Mouse (Mus musculus) neutrophil, adult 5-6 weeks (primary cell): Measurements from ENCODE around the gene Camk2b. TPM values are rescaled to one million over a fixed set of nuclear protein-coding genes. Genes with fewer than 3 reads are reported as not detected.
"Not testable (repeated sequence)": the region's sequence is repeated elsewhere in the genome, so short reads cannot be mapped to it uniquely, and the experiment has no call there.

Source experiments
- ATAC-seq: fragments of 151-379, 151-347 bp; 2 replicates; pipeline ENCODE4 v1.8.0; 2017; ENCODE audit warnings: mild to moderate bottlenecking, moderate TSS enrichment; ENCODE audit not compliant: insufficient number of reproducible peaks, poor library complexity, low FRiP score, severe bottlenecking; ENCODE audit errors: extremely low read depth
- total RNA-seq: library from RNA; stranded (forward); fragments of 200-1000 nt; gene quantifications from 2 replicates; pipeline ENCODE4 v1.2.3, GENCODE M21; 2017

Gene Camk2b
- total RNA-seq, 1 experiment from 2014 or later = 2.1 TPM

DNA sequence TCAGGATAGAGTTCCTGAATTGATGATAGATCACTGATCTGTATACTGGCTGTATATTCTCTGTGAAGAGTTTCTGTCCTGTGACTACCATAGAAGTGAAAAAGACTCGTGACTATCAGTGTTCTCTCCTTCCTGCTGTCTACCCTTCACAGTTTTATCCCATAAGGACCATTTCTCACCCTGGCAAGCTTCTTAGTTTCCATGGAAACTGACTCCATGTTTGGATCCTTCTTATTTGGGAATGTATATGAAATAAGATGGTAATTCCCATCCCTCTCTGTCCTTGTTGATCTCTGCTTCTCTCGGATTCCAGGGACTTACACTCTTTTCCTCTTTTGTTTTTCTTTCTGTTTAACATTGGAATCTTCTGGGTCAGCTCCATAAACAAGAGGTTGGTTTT, 106.1 kb downstream of the Camk2b start:
- no peak for ATAC-seq

DNA sequence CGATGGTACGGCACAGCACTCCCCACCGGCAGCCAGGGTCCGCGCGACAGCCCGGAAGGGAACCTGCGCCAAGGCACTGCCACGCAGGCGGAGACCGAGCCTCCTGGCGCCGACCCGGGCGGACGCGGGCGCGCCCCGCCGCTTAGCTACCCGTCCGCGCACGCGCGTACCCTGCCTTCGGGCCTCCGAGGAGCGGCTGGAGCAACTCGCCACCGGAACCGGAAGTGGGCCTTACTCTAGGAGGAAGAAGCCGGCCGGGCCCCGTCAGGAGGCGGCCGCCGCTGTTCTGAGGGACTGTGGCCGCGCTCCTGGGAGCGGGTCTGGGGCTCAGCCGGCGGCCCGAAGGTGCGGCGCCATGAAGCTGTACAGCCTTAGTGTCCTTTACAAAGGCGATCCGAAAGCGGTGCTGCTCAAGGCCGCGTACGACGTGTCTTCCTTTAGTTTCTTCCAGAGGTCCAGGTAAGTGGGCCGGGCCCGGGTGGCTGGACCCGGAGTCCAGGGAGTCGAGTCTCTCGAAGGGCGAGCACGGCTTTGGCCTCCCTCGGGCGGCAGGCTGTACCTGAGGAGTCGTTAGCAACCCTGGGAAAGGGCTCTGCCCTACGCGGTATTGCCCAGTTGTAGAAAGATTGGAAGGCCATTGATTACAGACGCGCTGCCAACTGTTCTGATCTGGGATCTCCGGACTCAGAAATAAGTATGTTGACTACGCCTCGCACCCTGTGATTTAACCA, 110.5 kb downstream of the Camk2b start, which contains the start of gene Ykt6:
Gene Ykt6, plus strand, starts transcription at position 148 of the 731 bp plus-strand sequence.
- peak; percentile 82 for ATAC-seq

- ATAC-seq = peak; percentile 70
Measured at GRCm38 (mm10) chr11:5954965-5955504, 111.1 kb downstream of the Camk2b start.

GRCm38 (mm10) chr11:5954435-5954834, 111.7 kb downstream of the Camk2b start:
- no peak for ATAC-seq

- ATAC-seq = no peak
Measured at GRCm38 (mm10) chr11:5953130-5953765, 112.9 kb downstream of the Camk2b start.

DNA sequence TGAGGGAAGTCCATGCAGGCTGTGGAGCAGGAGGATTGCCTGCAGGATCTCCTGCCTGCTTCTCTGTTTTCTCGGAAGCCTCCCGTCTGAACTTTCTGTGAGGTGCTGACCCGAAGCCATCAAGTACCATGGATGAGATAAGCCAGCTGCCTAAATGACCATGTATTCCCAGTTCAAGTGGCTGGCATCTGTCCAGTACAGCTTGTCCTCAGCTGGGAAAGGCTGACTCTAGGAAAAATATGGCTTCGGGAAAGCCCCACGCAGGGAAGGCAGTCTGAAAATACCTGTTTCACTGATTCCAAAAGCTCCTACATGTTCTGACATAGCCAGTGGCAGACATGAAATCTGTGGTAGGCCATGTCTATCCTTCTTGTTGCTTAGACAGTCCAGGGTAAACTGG, 113.7 kb downstream of the Camk2b start:
- ATAC-seq = no peak

DNA sequence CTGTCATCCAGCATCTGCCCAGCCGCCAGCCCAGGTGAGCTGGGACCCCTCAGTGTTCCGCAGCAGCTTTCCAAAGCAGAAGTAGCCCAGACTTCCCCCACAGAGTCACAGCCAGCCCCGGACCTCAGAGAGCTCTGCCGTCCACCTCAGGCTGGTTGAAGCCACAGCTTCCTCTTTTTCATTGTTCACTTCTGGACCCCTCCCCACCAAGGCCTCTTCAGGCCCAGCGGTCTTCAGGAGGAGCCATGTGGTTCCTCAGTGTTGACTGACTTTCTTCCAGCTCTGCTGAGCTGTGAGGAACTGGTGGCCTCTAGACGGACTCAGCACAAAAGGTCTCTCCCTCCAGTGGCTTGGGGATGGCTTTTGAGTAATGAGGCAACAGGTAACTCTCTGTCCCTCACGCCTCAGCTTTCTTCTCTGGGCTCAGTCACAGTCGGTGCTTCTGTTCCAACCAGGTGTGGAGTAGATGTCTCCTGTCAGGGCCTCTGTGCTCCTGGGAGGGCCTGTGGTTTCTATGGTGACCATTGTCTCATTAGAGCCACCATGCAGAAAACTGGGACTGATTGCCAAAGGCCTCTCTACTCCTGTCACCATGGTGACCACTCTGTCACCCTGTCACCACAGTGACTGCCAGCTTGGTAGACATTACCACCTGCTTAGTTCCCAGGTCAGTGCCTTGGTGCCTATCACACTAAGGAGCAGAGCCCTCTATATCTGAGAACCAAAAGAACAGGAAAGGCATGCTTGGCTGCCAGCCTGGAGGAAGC, 116.4 kb downstream of the Camk2b start, which contains the start of gene Gck:
Gene Gck, minus strand, starts transcription at position 496 of the 767 bp plus-strand sequence.
- ATAC-seq = peak; percentile 84

DNA sequence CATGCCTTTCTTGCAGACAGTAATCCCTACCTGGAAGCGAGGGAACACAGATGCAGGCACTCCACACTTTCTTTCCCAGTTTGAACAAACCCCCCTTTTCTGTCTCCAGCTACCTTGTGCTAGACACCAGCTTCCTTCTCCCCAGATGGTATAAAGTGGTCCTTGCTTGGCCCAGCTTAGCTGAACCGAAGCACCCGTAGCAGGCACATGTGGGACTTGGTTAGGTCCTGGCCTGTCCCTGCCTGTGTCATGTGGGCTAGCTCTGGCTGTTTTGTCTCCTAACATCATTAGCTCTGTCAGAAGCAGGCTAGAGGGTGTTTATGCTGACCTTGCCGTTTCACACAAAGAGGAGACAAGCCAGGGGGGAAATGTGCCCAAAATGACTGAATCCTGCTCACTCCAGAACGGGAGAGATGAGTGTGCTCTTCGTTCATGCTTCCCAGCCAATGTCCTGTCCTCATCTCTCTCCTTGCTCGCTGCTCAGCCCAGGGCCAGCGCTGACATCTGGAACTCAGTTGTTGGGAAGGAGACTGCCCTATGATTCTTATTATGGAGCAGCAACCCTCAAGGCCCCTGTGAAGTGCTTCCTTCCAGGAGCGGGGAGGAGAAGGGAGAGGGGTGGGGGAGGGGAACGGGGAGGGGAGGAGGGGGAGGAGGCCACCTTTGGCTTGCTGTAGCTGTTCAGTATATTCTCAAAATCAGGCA, 117.5 kb downstream of the Camk2b start:
- no peak for ATAC-seq

DNA sequence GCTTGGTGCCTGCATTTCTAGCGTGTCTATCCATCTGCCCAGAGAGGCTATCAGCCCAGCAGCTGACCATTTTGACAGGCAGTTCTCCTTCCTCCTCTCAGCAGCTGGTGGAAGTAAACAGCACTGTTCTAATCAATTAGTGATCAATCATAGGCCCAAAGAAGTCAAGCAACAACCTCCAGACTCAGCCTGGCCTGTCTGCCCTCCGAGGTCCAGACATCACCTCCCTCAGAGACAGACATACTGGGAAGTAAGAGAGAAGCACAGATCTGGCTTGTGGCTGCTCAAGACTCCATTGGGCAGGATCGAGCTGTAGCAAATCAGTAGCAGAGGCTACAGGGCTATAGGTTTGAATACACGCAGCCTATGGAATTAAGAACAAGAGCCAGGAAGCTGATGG, 118.4 kb downstream of the Camk2b start:
- ATAC-seq = no peak

- ATAC-seq = no peak; the same call in 1 of the 2 replicates
Measured at GRCm38 (mm10) chr11:5945096-5945495, 121.1 kb downstream of the Camk2b start.

- ATAC-seq = no peak
Measured at GRCm38 (mm10) chr11:5942966-5943365, 123.2 kb downstream of the Camk2b start.

DNA sequence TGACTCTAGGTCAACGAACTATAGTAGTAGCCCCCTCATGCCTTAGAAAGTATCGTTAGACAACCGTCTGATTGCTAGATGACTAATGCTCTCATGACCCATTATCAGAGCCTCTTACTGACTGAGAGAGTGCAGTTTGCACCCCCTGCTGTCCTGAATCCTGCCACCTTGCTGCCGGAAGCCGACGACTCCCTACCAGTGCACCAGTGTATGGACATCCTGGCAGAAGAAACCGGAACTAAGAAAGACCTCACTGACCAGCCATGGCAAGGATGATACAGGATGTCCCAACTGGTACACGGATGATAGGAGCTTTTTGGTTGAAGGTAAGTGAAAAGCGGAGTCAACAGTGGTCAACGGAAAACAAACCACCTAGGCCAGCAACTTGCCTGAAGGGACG, 131.6 kb downstream of the Camk2b start:
- not testable (repeated sequence) for ATAC-seq

DNA sequence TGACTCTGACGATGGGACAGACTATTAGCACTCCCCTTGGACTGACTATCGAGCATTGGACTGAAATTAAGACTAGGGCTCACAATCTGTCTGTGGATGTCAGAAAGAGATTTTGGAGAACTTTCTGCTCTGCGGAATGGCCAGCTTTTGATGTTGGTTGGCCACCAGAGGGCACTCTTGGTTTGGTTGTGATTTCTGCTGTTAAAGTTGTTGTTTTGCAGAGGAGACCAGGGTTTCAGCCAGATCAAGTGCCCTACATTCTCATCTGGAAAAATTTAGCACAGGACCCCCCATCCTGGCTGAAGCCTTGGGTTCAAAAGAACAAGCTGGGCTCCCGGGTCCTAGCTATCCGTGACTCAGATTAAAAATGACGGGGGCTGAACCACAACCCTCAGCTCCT, 134.2 kb downstream of the Camk2b start:
- not testable (repeated sequence) for ATAC-seq

- no peak for ATAC-seq
Measured at GRCm38 (mm10) chr11:5930578-5930977, 135.6 kb downstream of the Camk2b start.

DNA sequence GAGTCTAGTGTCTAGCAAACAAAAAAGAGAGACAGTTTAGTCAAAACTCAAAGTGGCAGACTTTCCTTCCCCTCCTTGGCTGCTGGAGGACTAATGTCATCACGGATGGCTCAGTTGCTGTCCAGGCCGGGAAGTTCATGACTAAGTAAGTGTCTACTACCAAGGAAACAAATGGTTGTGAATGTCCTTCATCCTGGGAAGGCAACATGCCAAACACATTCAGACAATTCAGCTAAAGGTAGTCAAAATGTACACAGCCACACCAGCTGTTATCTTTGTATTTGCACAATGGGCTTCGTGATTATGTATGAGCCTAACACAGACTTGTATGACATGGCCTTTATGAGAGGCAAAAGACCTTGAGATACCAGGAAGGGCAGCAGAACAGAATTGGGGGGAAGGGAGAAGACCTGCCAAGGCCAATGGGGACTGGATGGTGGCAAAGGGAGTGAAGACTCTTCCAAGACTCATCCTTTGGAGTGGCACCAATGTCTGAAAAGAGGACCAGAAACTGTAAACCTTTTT, 139.4 kb downstream of the Camk2b start:
- no peak for ATAC-seq

GRCm38 (mm10) chr11:5924699-5925098, 141.5 kb downstream of the Camk2b start:
- ATAC-seq = no peak

DNA sequence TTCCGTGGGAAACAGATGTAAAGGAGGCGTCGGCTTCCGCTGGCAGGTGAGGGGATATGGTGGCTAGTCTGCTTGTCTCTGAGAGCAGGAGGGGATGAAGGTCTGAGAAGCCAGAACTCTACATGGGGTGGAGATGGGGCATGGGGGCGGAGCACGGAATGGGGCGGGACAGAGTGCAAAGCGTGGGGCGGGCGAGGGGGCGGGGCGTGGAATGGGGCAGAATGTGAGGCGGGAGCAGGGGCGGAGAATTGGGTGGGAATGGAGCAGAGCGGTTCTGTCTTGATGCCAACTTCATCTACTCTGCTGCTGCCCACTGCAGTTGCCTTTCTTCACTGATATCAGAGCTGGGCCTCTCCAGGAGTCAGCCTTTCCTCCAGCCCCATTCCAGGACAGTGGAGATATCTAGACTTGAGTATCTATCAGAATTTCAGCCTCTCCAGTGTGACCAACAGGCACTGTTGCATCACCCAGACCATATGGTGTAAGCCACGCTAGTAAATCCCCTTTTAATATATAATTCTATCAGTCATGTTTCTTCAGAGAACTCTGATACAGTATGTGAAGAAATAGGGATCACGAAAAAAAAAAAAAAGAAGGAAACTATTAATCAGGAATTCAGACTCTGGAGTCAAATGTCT, 145.7 kb downstream of the Camk2b start:
- ATAC-seq = no peak
